Mouse (Mus musculus) olfactory bulb, adult 2 months (tissue): ENCODE results near the gene Gm49486.

ENCODE experiments used
- CTCF ChIP-seq: fragments of 200-500 bp; IDR thresholded peaks from 2 replicates; pipeline ENCODE4 v1.5.1; 2012; ENCODE audit warnings: low read depth, mild to moderate bottlenecking, low read length, moderate library complexity; ENCODE audit not compliant: insufficient read depth
- POLR2A ChIP-seq: fragments of 200-500 bp; IDR thresholded peaks from 2 replicates; pipeline ENCODE4 v1.6.1; 2012; ENCODE audit warnings: mild to moderate bottlenecking, low read depth, low read length, moderate library complexity; ENCODE audit not compliant: insufficient read depth

DNA sequence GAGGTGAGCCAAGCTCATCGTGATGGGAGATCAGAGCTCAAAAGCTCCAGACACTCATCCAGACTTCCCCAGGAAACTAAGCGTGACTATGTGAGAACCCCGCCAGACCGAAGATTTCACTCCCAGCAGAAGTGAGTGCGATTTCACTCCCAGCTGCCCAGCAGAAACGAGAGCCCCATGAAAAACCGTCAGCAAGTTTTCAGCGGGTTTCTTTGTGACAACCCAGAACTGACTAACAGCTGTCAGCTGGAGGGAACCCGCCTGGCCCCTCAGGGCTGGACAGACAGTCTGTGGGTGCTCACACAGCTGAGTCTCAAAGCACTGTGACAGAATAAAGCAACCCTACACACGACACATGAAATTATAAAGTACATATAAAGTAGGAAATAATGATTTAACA is 48.5 kb downstream of the Gm49486 start:
- no peak for TF ChIP-seq CTCF
- TF ChIP-seq POLR2A: no peak
